Mouse (Mus musculus) spleen, adult 2 months (tissue): ENCODE measurements around the gene Arhgap31.

Experiments used
- CTCF ChIP-seq: fragments of 200-500 bp; IDR thresholded peaks from 2 replicates; pipeline ENCODE4 v1.5.1; 2011; ENCODE audit warnings: mild to moderate bottlenecking, inconsistent platforms; ENCODE audit not compliant: insufficient read depth, insufficient read length, insufficient replicate concordance; ENCODE audit errors: extremely low read depth
- POLR2A ChIP-seq: fragments of 200-500 bp; IDR thresholded peaks from 2 replicates; pipeline ENCODE4 v1.6.1; 2011; ENCODE audit warnings: low read depth, low read length, inconsistent platforms

- TF ChIP-seq CTCF = peak; percentile 72; the same call in 1 of the 2 replicates
- no peak for TF ChIP-seq POLR2A
Measured at GRCm38 (mm10) chr16:38632147-38632546, 80.9 kb downstream of the Arhgap31 start.
